Mouse (Mus musculus): Measurements from ENCODE around the gene Tmem104. TPM values are rescaled to one million over a fixed set of nuclear protein-coding genes. Genes with fewer than 3 reads are reported as not detected.

Gene Tmem104
- total and polyA plus RNA-seq, 2 experiments from 2014 or later = 7.6 to 8.8 TPM

GRCm38 (mm10) chr11:115286201-115286993 lies 99.1 kb downstream of the Tmem104 start:
- H3K4me2 ChIP-seq (ENCODE audit: low read depth) = no peak overlapping the region

GRCm38 (mm10) chr11:115287386-115287785 lies 100.1 kb downstream of the Tmem104 start:
- Histone ChIP-seq H3K4me1 (ENCODE audit: insufficient read depth) (no peaks in the 10 kb centered on the region; the same call in 1 of the 2 replicates), H3K4me2 (ENCODE audit: low read depth) (no peak overlapping the region), H3K27ac (ENCODE audit: low read depth, low read length) (no peak overlapping the region), H3K4me3 (ENCODE audit: low read depth, low read length) (no peak overlapping the region), H3K9me3 (ENCODE audit: low read length) (no peaks in the 10 kb centered on the region), H3K27me3 (ENCODE audit: insufficient read depth, low read length) (no peaks in the 10 kb centered on the region), H3K36me3 (ENCODE audit: insufficient read depth) (no peaks in the 10 kb centered on the region), H3K9ac (no peak overlapping the region)
- DNase-seq (no peak), ATAC-seq (peak; percentile 7; the same call in 1 of the 2 replicates)
- 74% methylated on average over 5 of the region's 5 CpGs for WGBS
- no peak for TF ChIP-seq CTCF (IDR thresholded peaks at IDR 0.05; ENCODE audit: low read depth)

More at GRCm38 (mm10) chr11:115286201-115286993, 99.1 kb downstream of the Tmem104 start:
- H3K9ac ChIP-seq = no peak overlapping the region
- no peaks in the 10 kb centered on the region for H3K36me3 ChIP-seq (ENCODE audit: insufficient read depth)
- ATAC-seq (peak; percentile 69), DNase-seq (peak; percentile 61)
- peak overlapping the region; percentile 64; the same call in 1 of the 2 replicates for H3K27ac ChIP-seq (ENCODE audit: low read depth, low read length)
- H3K4me3 ChIP-seq (ENCODE audit: low read depth, low read length) = no peak overlapping the region
- no peak for TF ChIP-seq CTCF (IDR thresholded peaks at IDR 0.05; ENCODE audit: low read depth)
- H3K27me3 ChIP-seq (ENCODE audit: insufficient read depth, low read length) = no peaks in the 10 kb centered on the region
- no peaks in the 10 kb centered on the region; the same call in 1 of the 2 replicates for H3K4me1 ChIP-seq (ENCODE audit: insufficient read depth)
- H3K9me3 ChIP-seq (ENCODE audit: low read length) = no peaks in the 10 kb centered on the region
- 59% methylated on average over 19 of the region's 19 CpGs for WGBS

- Histone ChIP-seq H3K4me1 (ENCODE audit: insufficient read depth) (no peaks in the 10 kb centered on the region; the same call in 1 of the 2 replicates), H3K27ac (ENCODE audit: low read depth, low read length) (no peak overlapping the region), H3K9me3 (ENCODE audit: low read length) (no peaks in the 10 kb centered on the region), H3K4me3 (ENCODE audit: low read depth, low read length) (no peak overlapping the region), H3K9ac (no peak overlapping the region), H3K36me3 (ENCODE audit: insufficient read depth) (no peaks in the 10 kb centered on the region), H3K27me3 (ENCODE audit: insufficient read depth, low read length) (no peaks in the 10 kb centered on the region), H3K4me2 (ENCODE audit: low read depth) (no peak overlapping the region)
- DNase-seq (no peak), ATAC-seq (no peak)
- TF ChIP-seq CTCF (IDR thresholded peaks at IDR 0.05; ENCODE audit: low read depth) = no peak
- 81% methylated on average over 2 of the region's 2 CpGs for WGBS
Observed at GRCm38 (mm10) chr11:115288305-115288704, 101.0 kb downstream of the Tmem104 start.

- Histone ChIP-seq H3K4me1 (ENCODE audit: insufficient read depth) (no peaks in the 10 kb centered on the region; the same call in 1 of the 2 replicates), H3K36me3 (ENCODE audit: insufficient read depth) (no peaks in the 10 kb centered on the region), H3K4me3 (ENCODE audit: low read depth, low read length) (no peak overlapping the region), H3K9me3 (ENCODE audit: low read length) (no peaks in the 10 kb centered on the region), H3K27ac (ENCODE audit: low read depth, low read length) (no peak overlapping the region), H3K9ac (no peak overlapping the region), H3K4me2 (ENCODE audit: low read depth) (no peak overlapping the region), H3K27me3 (ENCODE audit: insufficient read depth, low read length) (no peaks in the 10 kb centered on the region)
- no peak for TF ChIP-seq CTCF (IDR thresholded peaks at IDR 0.05; ENCODE audit: low read depth)
- DNase-seq (no peak), ATAC-seq (no peak)
- 82% methylated on average over 8 of the region's 8 CpGs for WGBS
Observed at GRCm38 (mm10) chr11:115289885-115290284, 102.6 kb downstream of the Tmem104 start.

GRCm38 (mm10) chr11:115290314-115290713 lies 103.0 kb downstream of the Tmem104 start:
- H3K36me3 ChIP-seq (ENCODE audit: insufficient read depth) = no peaks in the 10 kb centered on the region
- no peak overlapping the region for H3K4me2 ChIP-seq (ENCODE audit: low read depth)
- H3K4me1 ChIP-seq (ENCODE audit: insufficient read depth) = no peaks in the 10 kb centered on the region; the same call in 1 of the 2 replicates
- no peak for TF ChIP-seq CTCF (IDR thresholded peaks at IDR 0.05; ENCODE audit: low read depth)
- 95% methylated on average over 1 of the region's 1 CpGs for WGBS
- no peak for ATAC-seq
- DNase-seq = no peak
- H3K27me3 ChIP-seq (ENCODE audit: insufficient read depth, low read length) = no peaks in the 10 kb centered on the region
- no peak overlapping the region for H3K4me3 ChIP-seq (ENCODE audit: low read depth, low read length)
- no peak overlapping the region for H3K27ac ChIP-seq (ENCODE audit: low read depth, low read length)
- H3K9me3 ChIP-seq (ENCODE audit: low read length) = no peaks in the 10 kb centered on the region
- H3K9ac ChIP-seq = no peak overlapping the region

- Histone ChIP-seq H3K4me2 (ENCODE audit: low read depth) (no peak overlapping the region), H3K36me3 (ENCODE audit: insufficient read depth) (no peaks in the 10 kb centered on the region), H3K4me1 (ENCODE audit: insufficient read depth) (no peaks in the 10 kb centered on the region; the same call in 1 of the 2 replicates), H3K9me3 (ENCODE audit: low read length) (no peaks in the 10 kb centered on the region), H3K4me3 (ENCODE audit: low read depth, low read length) (no peak overlapping the region), H3K27me3 (ENCODE audit: insufficient read depth, low read length) (no peaks in the 10 kb centered on the region), H3K9ac (no peak overlapping the region), H3K27ac (ENCODE audit: low read depth, low read length) (no peak overlapping the region)
- 60% methylated on average over 6 of the region's 6 CpGs for WGBS
- ATAC-seq = peak; percentile 19; the same call in 1 of the 2 replicates
- TF ChIP-seq CTCF (IDR thresholded peaks at IDR 0.05; ENCODE audit: low read depth) = no peak
- DNase-seq = peak; percentile 60
Observed at GRCm38 (mm10) chr11:115290919-115291318, 103.6 kb downstream of the Tmem104 start.

- Histone ChIP-seq H3K9ac (no peak overlapping the region), H3K27me3 (ENCODE audit: insufficient read depth, low read length) (no peaks in the 10 kb centered on the region), H3K27ac (ENCODE audit: low read depth, low read length) (no peak overlapping the region), H3K4me2 (ENCODE audit: low read depth) (no peak overlapping the region), H3K4me3 (ENCODE audit: low read depth, low read length) (no peak overlapping the region), H3K36me3 (ENCODE audit: insufficient read depth) (no peaks in the 10 kb centered on the region), H3K4me1 (ENCODE audit: insufficient read depth) (no peaks in the 10 kb centered on the region; the same call in 1 of the 2 replicates), H3K9me3 (ENCODE audit: low read length) (no peaks in the 10 kb centered on the region)
- TF ChIP-seq CTCF (IDR thresholded peaks at IDR 0.05; ENCODE audit: low read depth) = no peak
- WGBS = 87% methylated on average over 10 of the region's 10 CpGs
- no peak for ATAC-seq
- no peak for DNase-seq
Observed at GRCm38 (mm10) chr11:115291503-115291902, 104.2 kb downstream of the Tmem104 start.
